Mouse (Mus musculus) cortical plate, adult 2 months (tissue): ENCODE results near the gene Cd200r1. TPM values are rescaled to one million over a fixed set of nuclear protein-coding genes. Genes with fewer than 3 reads are reported as not detected.

Experiments used
- H3K27ac ChIP-seq: fragments of 200-500 bp; 2 replicates; pipeline ENCODE4 v1.5.1; 2012; ENCODE audit warnings: low read length, control low read depth, inconsistent platforms; ENCODE audit not compliant: insufficient read depth
- H3K4me1 ChIP-seq: fragments of 200-500 bp; 2 replicates; pipeline ENCODE4 v1.6.1; 2011; ENCODE audit warnings: low read length; ENCODE audit not compliant: control insufficient read depth, insufficient read depth
- H3K4me3 ChIP-seq: fragments of 200-500 bp; 2 replicates; pipeline ENCODE4 v1.5.1; 2011; ENCODE audit warnings: mild to moderate bottlenecking, low read length, control low read depth; ENCODE audit not compliant: insufficient read depth
- CTCF ChIP-seq: fragments of 200-500 bp; IDR thresholded peaks from 2 replicates; pipeline ENCODE4 v1.5.1; 2011; ENCODE audit warnings: mild to moderate bottlenecking, control low read depth, low read length; ENCODE audit not compliant: insufficient read depth; ENCODE audit errors: extremely low read depth
- POLR2A ChIP-seq: fragments of 200-500 bp; IDR thresholded peaks from 2 replicates; pipeline ENCODE4 v1.6.1; 2011; ENCODE audit warnings: mild to moderate bottlenecking, low read length, control low read depth; ENCODE audit not compliant: insufficient read depth; ENCODE audit errors: extremely low read depth
- polyA plus RNA-seq: library from polyadenylated mRNA; depleted of rRNA; stranded (reverse); fragments of >200 nt; gene quantifications from 2 replicates; pipeline ENCODE4 v1.2.3, GENCODE M21; 2012; rRNA removed

Cd200r1 gene
- 0.62 and 0.75 TPM in 2 replicates for polyA plus RNA-seq

DNA sequence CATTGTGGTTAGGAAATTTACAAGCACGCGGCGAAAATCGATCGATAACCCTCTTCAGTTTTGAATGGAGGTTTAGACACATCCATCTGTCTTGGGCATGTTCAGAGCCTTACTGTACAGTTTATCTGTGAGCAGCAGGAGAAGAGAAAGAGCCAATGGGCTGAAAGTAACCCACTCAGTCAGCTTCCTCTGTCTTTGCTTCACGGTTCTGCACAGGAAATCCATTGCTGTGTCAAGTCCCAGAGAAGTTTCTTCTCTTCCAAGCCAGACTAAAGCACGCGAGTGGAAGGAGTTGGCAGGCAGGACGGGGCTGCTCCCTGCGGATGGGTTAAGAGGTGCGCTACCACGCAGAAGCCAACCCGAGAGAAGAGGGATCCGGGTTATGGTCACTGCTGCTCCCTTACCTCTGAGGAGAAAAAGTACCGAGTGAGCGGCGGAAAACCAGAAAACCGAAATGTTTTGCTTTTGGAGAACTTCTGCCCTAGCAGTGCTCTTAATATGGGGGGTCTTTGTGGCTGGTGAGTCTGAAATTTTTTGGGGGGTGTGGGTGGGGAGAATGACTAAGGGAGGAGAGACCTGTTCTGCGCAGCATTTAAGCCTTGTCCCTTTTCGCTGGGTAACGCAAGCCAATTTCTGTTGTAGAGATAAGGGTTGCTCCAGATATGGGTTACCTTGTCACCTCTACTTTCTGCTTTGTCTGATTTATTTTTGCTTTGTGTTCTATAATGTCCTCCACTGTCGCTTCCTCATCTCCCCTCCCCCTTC, at the start of gene Cd200r1:
Cd200r1 (plus strand) TSS at position 182 of the 765 bp plus-strand sequence.
- TF ChIP-seq POLR2A (no peak), CTCF (no peak)
- H3K27ac ChIP-seq, result no peak within 1 kb of the TSS
- H3K4me1 ChIP-seq, result peaks cover 1% of the 10 kb centered on the region; the same call in 1 of the 2 replicates
- peak within 1 kb of the TSS; percentile 37 for H3K4me3 ChIP-seq

DNA sequence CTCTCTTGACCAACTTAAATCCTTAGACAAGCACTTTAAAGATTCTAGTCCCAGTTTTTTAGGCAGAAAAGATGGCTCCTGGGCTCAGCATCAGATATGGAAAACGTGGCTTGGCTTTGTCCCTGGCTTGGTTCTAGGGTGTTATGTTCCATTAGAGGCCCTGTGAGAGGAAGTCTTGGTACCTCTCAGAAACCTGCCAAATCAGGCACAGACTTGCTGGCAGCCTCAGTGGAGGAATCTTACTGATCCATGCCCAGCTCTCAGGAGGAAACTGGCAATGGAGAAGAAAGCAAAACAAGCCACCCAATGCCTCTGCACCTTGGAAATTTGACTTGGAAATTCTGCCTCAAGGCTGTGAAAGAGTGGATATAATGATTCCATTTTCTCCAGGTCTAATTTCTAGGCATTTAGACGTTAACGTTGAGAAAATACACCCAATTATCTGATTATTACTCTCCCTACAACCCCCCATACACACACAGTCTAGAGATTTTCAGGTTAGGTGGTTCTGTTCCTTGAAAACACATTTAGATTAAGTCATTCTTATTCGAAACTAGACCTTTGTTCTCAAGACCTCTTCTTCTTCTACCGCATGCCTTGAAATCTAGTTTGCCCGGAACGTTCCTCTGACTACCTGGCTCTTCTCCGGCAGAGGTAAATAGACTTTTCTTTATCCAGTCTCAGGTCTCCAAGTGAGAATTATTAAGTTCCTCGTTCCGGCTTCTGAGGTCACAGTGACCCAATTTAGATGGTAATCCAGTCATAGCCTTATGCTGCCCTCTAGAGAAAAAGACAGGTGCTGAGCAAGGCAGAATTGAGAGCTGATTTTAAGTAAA, 49.0 kb upstream of the Cd200r1 start:
- H3K4me3 ChIP-seq, result no peak overlapping the region
- TF ChIP-seq POLR2A, result no peak
- TF ChIP-seq CTCF, result peak; percentile 49; the same call in 1 of the 2 replicates
- H3K4me1 ChIP-seq, result peaks cover 2% of the 10 kb centered on the region; the same call in 1 of the 2 replicates
- H3K27ac ChIP-seq, result no peak overlapping the region

DNA sequence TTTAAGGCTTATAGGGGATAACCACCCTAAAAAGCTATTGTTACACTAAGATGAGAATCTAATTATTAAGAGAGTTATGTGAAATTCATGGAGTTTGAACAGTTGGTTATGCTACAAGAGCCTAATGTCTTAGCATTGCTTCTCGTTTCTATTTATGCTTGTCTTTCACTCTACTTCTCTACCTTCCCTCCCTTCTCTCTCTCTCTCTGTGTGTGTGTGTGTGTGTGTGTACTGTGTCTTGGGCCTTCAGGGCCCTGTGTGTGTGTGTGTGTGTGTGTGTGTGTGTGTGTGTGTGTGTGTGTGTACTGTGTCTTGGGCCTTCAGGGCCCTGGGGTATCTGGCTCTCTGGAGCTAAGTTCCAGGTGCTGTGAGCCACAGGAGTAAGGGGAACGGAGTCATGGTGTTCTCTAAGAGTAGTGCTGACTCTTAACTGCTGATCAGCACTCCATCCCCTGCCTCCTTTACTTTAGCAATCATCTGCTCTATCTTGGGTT, 48.3 kb upstream of the Cd200r1 start:
- no peak overlapping the region for H3K27ac ChIP-seq
- TF ChIP-seq POLR2A, result no peak
- TF ChIP-seq CTCF, result no peak
- no peak overlapping the region for H3K4me3 ChIP-seq
- H3K4me1 ChIP-seq, result peaks cover 2% of the 10 kb centered on the region; the same call in 1 of the 2 replicates

DNA sequence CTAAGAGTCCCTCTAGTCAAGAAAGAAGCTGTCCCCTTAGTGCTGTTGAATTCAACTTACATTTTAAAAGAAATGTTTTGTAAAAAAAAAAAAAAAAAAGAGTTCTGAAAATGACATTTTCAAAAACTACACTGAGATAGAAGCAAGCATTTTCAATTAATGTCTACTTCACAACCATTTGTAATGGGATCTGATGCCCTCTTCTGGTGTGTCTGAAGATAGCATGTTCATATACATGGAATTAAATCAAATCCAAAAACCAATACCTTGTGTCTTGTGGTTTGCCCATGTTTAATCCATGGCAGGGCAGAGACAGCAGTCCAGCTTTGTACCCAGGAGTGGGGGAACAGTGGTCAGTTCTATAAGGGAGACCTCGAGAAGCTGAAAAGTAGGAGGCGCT, 47.7 kb upstream of the Cd200r1 start:
- H3K4me1 ChIP-seq, result peaks cover 2% of the 10 kb centered on the region; the same call in 1 of the 2 replicates
- TF ChIP-seq CTCF, result no peak
- TF ChIP-seq POLR2A, result no peak
- H3K4me3 ChIP-seq, result no peak overlapping the region
- no peak overlapping the region for H3K27ac ChIP-seq

DNA sequence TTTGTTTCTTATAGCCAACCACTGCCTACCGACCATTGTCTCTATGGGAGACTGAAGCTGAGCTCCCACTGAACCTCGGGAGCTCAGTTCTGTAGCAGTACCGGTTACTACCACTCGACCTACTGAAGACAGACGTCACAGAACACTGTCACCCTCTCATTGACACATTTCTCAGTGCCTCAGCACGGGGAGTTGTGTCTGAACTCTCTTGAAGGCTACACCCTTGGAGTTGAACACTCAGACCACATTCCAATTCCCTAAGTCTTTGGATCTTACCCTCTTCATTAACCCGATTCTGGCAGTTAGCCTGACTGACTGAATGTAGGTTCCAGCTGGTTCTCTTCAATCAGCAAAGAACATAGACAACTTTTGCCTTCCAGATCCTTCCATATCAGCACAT, 46.2 kb upstream of the Cd200r1 start:
- H3K4me1 ChIP-seq, result peaks cover 2% of the 10 kb centered on the region; the same call in 1 of the 2 replicates
- TF ChIP-seq CTCF, result no peak
- no peak for TF ChIP-seq POLR2A
- H3K4me3 ChIP-seq, result no peak overlapping the region
- H3K27ac ChIP-seq, result no peak overlapping the region

DNA sequence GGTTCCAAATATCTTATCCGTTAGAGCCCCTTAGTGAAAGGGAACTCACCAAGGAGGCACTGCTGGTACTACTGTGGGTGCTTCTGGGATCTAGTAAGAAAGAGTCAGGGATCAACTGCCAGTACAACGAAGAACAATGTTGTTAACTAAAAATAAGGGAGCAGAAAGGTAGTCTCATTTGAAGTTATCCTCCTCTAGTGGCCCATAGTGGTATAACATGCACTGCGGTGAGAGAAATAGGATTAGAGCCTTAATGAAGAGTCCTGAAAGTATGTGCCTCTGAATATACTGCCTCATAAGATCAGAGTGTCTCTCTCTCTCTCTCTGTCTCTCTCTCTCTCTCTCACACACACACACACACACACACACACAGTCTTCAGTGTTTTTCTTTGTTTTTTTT, 45.0 kb upstream of the Cd200r1 start:
- Histone ChIP-seq H3K27ac (no peak overlapping the region), H3K4me1 (peaks cover 2% of the 10 kb centered on the region; the same call in 1 of the 2 replicates), H3K4me3 (no peak overlapping the region)
- no peak for TF ChIP-seq CTCF
- no peak for TF ChIP-seq POLR2A

DNA sequence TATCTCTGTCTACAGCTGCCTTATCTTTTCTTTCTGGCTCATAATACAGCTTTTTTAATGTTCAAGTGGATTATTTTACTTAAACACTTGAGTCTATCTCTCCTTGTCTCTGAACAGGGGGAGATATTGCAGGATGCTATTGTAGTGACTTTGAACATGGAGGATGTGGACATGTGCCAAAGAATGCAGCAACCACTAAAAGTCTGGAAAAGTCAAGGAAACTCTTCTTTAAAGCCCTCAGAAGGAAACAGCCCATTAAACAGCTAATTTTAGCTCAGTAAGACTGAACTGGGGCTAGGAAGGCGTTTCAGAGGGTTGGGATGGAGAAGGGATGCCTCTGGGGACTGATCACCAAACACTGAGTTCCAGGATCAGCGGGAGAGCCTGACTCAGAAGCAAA, 42.9 kb upstream of the Cd200r1 start:
- Histone ChIP-seq H3K4me1 (no peaks in the 10 kb centered on the region; the same call in 1 of the 2 replicates), H3K4me3 (no peak overlapping the region), H3K27ac (no peak overlapping the region)
- no peak for TF ChIP-seq CTCF
- no peak for TF ChIP-seq POLR2A

DNA sequence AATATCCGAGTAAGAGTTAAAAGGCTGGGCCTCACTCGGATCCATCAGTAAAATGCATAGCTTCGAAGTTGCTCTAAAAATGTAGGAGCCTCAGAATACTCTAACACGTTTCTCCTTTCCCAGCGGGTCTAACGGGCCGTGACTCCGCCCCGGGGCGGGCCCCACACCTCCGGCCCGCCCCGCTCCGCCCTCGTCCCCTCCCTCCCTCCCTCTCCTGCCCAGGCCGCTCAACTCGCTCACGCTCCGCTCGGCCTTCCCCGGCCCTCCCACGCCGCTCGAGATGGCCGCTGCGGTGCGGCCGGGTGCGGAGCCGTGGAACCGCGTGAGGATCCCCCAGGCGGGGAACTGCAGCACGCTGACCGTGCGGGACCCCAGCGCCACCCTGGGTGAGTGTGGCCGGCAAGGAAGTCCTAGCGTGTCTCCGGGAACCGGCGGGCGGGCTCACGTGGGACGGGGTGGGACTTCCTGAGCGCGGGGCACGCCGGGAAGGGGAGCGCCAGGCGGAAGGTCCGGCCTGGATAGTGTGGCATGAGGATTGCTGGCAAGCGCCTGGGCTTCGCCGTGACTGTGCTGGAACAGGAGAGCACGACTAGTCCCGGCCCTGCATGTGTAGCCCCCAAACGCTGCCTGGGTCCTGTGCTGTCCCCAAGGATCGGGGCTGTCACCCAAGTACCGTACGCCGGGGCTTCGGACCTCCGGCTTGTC, 41.3 kb upstream of the Cd200r1 start, which contains the start of gene Nepro:
Nepro (plus strand) TSS at position 219 of the 705 bp plus-strand sequence.
- no peak; the same call in 1 of the 2 replicates for TF ChIP-seq POLR2A
- no peak for TF ChIP-seq CTCF
- H3K27ac ChIP-seq, result peak within 1 kb of the TSS; percentile 82
- H3K4me3 ChIP-seq, result peak within 1 kb of the TSS; percentile 50
- H3K4me1 ChIP-seq, result no peaks in the 10 kb centered on the region; the same call in 1 of the 2 replicates

DNA sequence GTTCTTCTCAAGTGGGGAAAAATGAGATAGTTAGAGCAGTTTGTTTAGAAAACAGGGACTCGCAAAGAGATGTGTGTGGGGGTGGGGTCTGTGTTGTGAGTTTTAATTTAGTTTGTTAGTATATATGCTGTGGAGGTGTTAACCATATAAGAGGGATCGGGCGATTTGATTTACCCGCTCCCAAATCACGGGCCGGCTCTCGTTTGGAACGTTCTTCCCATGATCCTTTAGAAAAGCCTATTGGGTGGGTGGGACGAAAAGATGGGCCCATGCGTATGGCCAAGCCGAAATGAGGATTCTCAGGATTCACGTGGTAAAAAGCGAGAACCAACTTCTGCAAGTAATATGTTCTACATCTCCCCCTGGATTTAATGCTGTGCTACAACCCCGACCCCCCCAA, 40.7 kb upstream of the Cd200r1 start:
- no peaks in the 10 kb centered on the region; the same call in 1 of the 2 replicates for H3K4me1 ChIP-seq
- H3K27ac ChIP-seq, result peak overlapping the region; percentile 55; the same call in 1 of the 2 replicates
- TF ChIP-seq POLR2A, result no peak
- TF ChIP-seq CTCF, result no peak
- H3K4me3 ChIP-seq, result peak overlapping the region; percentile 50
